Mouse (Mus musculus) thymus, adult 2 months (tissue): ENCODE results near the gene Rtca.

Experiments
- CTCF ChIP-seq: fragments of 200-500 bp; IDR thresholded peaks from 2 replicates; pipeline ENCODE4 v1.5.1; 2012; ENCODE audit warnings: mild to moderate bottlenecking, control low read depth, low read length, moderate library complexity, borderline replicate concordance; ENCODE audit not compliant: control insufficient read depth, poor library complexity, insufficient read depth; ENCODE audit errors: extremely low read depth
- POLR2A ChIP-seq: fragments of 200-500 bp; IDR thresholded peaks from 2 replicates; pipeline ENCODE4 v1.6.1; 2012; ENCODE audit warnings: mild to moderate bottlenecking, low read length, control low read depth, moderate library complexity; ENCODE audit not compliant: control insufficient read depth, poor library complexity, insufficient read depth; ENCODE audit errors: extremely low read depth

DNA sequence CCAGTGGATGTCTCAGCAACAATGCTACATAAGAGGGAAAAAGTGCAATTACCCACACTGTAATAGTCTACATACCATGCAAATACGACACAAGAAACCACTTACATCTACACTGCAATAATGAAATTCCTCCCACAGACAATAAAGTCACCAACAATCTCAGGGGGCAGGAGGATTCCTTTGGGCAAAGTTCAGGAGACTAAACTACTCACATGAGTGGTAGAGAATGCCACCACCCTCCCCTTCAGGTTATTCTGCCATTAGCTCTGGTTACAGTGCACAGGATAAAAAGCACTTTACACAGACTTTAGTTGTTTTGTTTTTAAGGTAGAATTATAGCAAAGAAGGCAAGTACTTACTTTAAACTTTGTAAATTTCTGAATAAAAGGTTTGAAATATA is 12.3 kb downstream of the Rtca start:
- TF ChIP-seq CTCF (no peak), POLR2A (no peak)
